Mouse (Mus musculus): ENCODE results near the gene Nat8f3.
"Not testable (repeated sequence)": the region's sequence is repeated elsewhere in the genome, so short reads cannot be mapped to it uniquely, and the experiment has no call there.

DNA sequence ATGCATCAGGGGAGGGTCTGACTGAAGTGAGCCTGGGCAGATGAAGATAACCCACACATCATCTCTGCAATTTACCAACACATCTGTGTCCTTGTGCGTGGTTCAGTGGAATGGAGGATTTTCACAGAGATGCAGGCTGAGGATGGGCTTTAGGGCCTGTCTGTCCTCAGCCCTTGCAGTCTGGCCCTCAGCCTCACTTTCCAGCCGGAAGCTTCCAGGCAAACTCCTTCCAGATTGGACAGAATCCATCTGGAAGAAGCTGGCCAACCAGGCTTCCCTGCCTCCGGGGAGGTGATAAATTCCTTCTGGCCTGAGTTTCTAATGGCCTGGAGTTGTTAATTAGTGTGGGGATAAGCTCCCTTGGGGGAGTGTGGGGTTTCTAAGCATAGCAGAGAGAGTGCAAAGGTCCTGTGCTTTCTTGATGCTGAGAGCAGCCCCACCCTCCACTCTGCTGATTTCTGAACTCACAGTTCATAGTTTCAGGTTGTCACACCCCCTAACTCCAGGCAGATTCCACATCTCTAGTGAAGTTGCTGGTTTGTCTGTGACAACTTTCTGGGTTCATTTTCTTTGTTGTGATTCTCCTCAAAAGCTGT, 45.5 kb upstream of the Nat8f3 start:
- TF ChIP-seq CTCF (IDR thresholded peaks at IDR 0.05; ENCODE audit: control insufficient read depth, insufficient read depth, insufficient read length); USF1 (IDR thresholded peaks at IDR 0.05; ENCODE audit: low read depth); MYOG (IDR thresholded peaks at IDR 0.05; ENCODE audit: control insufficient read depth, extremely low read depth, insufficient read length): not testable (repeated sequence)
